Mouse (Mus musculus): Measurements from ENCODE around the gene Arih1.
"Not testable (repeated sequence)": the region's sequence is repeated elsewhere in the genome, so short reads cannot be mapped to it uniquely, and the experiment has no call there.

The Arih1 gene

DNA sequence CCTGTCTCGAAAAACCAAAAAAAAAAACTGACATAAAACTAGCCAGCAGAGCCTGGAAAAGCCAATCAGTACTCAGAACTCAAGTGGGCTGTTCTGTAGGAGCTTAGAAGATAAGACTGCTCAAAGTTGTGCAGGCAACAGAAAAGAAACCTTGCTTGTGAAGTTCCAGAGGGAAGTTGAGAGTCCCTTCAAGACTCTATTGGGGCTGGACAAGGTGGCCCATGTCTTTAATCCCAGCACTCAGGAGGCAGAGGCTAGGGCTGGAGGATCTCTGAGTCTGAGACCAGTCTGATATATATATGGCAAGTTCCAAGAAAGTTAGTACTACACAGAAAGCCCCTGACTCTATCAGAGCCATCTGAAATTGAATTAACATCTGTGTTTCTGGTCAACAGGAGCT lies 28.0 kb downstream of the Arih1 start:
- no peak for DNase-seq

DNA sequence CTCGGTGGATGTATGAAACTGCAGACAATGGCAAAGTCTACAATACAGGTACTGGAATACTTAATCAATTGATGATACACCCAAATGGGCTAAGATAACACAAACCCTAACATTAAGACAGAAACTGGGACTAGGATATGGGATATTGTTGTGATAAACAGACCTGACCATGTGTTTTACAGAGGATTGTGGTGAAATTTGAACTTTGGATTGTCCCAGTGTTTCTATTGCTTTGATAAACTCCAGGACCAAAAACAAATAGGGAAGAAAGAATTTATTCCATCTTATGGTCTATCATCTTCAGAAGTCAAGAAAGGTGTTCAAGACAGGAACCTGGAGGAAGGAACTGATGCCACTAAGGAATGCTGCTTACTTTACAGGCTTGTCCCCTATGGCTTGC lies 28.7 kb downstream of the Arih1 start:
- no peak for DNase-seq

DNA sequence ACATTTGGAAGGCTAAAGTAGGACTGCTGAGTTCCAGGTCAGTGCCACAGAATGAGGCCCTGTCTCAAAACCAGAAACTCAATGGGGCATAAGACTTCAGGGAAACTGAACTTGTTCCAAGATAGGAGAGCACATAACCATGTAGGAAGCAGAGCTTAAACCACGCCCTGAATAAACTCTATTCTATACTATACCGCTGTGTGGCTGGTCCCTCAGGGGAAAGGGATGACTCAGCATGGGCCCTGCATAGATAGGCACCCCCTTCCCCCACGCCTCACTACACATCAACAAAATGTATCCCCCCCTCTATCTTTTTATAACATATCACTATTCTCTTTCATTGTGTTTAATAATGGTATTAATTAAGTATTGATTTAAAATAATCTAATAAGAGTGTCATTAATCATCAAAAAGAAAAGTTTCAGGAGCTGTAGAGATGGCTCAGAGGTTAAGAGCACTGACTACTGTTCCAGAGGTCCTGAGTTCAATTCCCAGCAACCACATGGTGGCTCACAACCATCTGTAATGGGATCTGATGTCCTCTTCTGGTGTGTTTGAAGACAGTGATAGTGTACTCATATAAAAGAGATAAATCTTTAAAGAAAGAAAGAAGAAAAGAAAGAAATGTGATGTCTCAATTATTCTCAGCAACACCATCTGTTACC lies 30.9 kb downstream of the Arih1 start:
- DNase-seq: peak; percentile 4

DNA sequence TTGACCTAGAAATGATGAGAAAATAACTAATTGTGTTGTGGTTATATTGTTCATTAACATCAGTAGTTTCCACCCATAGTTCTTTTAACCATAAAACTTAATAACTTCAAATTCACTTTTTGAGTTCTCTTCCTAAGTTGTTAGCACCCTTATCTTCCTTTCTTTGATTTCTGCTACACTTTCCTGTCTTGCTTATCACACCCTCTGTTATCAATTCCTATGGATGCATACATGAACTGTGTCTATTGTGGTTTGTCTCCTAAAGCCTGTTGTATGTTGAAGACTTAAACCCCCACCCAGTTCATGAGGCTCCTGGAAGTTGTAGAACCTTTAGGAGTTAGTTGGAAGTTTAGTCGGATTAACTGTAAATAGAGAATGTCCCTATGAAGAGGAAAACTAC lies 52.7 kb downstream of the Arih1 start:
- no peak for DNase-seq

DNA sequence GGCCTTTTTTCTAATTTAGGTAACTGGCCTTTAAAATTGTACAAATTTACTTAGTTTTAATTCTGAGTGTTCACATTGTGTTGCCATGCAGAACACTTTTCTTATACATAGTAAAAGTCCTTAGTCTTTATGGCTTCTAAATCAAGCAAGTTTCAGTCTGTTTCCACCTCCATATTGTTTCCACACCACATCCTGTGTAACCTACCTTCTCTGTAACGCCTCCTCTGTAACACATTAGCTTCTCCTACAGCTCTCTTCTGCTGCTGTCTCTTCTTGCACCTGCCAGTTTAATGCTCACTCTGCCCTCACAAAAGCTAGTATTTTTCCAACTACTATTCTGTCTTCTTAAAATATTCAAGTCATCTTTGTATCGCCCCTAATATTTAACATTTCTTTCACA lies 54.8 kb downstream of the Arih1 start:
- DNase-seq: no peak

DNA sequence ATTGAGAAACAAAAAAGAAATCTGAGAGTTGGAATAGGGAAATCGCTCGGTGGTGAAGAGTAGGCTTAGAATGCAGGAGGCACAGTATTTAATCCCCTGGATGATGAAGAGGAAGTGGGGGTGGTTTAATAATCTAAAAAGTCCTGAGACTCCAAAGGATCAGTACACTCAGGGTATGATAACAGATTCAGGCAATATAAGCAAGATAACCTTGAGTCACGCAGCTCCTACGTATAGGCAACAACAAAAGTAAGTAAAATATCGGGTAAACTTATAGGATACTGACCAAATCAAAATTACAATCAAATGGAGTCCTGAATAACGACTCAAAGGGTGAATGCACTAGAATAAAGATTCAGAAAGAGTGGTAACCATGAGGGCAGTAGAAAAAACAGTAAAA lies 65.9 kb downstream of the Arih1 start:
- DNase-seq: no peak

DNA sequence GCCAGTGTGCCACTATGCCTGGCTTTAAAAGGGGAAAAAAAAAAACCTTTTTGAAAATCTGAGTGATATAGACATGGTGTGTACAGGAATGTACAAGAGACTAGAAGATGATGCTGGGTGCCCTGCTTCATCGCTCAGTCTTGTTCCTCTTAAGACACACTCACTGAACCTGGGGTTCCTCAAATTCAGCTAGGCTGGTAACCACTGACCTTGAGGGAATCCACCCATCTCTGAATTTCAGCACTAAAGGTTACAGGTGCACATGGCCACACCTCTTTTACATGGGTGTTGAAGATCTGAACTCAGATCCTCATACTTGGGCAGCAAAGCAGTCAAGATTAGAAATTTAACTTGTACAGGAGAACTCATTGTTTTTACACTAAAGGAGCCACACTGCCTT lies 79.1 kb downstream of the Arih1 start:
- no peak for DNase-seq

DNA sequence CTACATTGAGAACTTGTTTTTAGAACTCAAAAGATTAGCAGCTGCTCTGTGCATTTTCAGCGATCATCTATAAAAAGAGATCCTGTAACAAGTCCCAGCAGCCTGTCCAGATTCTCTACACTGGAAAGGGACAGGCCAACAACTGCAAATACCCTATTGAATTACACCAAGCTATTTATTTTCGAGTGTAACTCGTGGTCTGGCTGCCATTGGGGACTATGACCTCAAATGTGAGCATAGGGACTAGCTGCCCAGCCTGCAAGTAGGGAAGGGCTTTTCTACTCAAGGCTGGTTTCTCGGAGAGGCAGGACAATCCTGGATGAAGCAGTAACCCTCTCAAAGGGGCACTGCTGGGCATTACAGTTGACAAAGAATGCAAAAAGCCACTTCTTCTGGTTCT lies 97.3 kb downstream of the Arih1 start:
- no peak for DNase-seq

DNA sequence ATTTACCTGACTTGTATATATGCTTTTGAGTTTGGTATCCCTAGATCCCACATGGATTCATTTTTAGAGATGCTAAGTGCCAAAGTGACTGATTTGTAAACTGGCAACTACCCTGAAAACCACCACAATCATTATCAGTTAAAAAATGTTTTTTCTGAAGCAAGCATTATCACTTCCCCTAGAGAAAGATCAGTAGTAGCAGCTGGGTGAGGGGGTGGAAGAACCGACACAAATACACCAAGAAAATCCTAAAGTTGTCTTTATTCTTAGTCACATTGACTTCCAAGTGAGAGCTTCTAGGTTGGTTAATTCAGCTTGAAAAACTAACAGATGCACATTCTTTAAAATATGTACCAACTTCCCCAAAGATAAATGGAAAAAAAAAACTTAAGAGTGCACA lies 98.1 kb downstream of the Arih1 start:
- no peak for DNase-seq

DNA sequence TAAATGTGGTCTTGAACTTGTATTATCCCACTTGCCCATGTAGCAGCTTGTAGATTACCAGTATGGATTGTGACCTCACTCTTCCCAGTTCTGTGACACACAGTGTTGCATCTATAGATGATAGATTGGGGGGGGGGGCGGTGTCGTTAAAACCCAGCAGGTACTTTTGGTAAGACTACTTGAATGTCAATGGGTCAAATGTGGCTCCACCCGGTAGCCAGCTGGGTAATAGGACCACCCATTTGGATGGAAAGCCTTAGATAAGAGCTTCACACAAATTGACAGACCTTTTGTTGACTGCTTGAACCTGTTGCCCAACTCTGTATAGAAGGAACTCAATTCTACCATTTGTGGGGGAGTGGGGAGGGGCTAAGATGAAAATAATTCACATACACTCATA lies 99.0 kb downstream of the Arih1 start:
- DNase-seq: no peak

DNA sequence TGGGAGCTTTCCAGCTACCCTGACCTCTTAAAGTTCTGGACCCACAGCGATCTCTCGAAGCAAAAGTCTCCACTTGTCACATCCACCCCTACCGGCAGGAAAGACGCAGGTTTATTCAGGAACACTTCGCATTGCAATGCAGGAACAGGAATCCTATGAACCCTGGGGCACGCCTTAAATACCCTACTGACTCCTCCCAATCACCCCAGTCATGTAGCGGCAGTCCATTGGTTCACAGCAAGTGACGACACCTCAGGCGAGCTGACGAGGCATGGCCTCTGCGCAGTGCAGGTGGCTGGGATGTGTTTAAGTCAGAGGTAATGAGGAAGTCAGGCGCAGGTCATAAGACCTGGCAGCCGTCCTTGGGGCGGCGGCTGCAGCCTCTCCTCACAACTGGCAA lies 110.8 kb downstream of the Arih1 start:
- DNase-seq: no peak

DNA sequence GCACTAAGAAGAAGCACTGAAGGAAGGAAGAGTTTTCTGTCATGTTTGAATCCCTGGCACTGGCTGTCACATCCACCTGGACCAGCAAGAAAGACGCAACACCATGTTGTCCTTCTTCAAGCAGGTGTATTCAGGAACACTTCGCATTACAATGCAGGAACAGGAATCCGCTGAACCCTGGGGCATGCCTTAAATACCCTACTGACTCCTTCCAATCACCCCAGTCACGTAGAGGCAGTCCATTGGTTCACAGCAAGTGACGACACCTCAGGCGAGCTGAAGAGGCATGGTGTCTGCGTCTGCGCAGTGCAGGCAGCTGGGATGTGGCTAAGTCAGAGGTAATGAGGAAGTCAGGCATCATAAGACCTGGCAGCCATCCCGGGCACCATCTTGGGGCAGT lies 116.8 kb downstream of the Arih1 start:
- no peak for DNase-seq

DNA sequence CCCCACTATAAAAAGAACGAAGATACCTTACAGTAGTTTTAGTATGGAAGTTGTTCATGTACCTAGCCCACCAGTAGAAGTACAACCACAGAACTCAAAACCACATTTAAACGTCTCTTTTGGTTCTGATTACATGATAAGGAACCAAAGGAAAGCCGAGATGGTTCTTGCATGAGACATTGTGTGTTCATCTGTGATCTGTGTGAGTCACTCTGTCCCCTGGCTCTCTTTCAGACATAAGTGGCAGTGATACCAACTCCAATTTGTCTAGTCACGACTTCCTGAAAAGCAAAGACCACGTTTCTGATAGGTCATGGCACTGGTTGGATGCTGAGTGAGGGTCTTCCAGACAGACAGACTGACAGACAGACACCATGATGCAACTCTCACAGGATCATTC lies 117.2 kb downstream of the Arih1 start:
- no peak for DNase-seq

DNA sequence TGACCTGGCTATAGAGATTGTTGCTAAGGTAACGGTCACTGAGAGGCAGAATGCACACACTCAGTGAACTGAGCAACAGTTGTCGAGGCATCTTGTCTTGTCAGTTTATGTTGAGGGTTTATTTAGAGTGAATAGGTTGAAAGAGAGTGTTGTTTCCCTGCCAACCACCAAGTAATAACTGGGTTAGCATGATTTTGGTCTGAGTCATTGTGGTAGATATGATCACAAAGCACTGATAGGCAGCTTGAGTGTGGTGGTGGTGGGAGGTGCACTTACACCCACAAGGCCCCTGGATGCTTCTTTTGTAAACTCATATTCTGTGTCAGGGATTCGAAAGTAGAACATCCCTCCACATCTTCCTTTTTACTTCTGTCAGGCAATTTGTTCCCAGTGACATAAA lies 125.9 kb downstream of the Arih1 start:
- not testable (repeated sequence) for DNase-seq

DNA sequence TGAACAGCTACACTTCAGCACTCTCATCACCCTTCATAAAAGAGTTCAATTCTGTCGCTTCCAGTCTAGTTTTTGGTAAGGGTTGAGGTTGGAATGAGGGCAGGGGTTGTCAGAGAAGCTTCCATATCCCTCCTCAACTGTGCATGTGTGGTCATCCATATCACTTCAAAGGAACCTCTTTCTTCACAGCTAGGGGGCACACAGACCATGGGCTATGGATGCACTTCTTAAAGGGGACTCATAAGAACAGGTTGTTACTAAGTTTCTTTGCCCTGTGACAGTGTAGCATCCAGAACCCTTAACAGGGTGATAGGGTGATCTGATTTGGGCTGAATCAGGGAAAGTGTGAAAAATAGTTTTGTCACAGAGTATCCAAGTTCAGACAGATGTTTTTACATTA lies 128.4 kb downstream of the Arih1 start:
- peak; percentile 14 for DNase-seq

DNA sequence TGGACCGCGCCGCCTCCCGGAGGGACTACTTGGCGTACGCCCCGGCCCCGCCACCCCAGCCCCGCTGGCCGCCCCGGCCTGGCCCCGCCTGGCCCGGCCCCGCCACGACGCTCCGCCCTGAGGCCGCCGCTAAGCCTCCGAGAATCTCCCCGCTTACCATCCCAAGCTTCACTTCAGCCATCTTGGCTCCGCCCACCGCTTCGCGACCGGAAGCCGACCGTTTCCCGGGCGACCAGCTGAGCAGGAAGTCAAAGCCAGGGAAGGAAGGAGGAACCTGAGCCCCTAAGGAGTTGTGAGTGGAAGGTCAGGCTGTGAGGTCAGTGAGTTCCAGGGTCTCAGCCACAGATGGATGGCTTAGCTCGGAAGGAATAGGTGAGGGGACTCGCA lies 133.2 kb downstream of the Arih1 start, which contains the start of gene Bbs4:
Gene Bbs4, minus strand, starts transcription at position 256 of the 387 bp plus-strand sequence.
- peak; percentile 95 for DNase-seq

DNA sequence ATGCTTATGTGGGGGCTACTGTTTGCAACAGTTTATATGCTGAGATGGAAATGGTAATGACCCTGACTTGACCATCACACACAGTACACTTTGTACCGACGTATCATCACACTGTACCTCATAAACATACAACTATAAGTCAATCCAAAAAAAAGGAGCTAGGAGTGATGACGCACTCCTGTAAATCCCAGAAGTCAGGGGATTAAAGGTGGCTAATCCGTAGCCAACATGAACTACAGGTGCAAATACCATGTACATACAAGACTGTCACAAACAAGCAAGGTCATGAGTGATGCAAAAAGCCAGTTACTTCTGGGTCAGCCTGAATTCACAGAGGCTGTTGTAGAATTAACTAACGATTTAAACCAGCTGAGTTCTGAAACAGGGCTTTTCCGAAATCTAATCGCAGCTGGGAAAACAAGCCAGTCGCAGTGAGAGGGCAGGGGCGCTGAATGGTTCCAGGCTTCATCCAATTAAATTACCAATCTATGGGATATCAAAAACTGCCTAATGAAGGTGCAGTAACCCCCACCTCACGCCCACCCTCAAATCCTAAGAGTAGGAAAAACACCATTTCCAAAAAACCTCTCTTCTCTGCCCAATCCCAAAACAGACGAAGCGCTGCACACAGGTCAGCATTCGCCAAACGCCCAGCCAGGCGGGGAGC lies 133.7 kb downstream of the Arih1 start:
- peak; percentile 42 for DNase-seq

DNA sequence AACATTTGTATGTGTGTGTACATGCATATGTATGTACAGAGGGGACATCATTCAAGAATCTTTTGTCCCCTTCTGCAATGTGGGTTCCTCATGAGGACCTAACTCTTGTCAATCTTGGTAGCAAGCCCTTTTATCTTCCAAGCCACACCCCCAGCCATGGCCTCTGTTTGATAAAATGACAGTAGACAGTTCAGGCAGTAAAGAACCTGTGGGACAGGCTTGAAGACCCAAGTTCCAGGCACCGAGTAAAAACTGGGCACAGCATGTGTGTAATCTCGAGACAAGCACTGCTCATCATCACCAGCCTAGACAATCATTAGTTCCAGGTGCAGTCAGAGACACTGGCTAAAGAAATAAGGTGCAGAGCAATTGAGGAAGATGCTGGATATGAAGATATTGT lies 140.2 kb downstream of the Arih1 start:
- no peak for DNase-seq

DNA sequence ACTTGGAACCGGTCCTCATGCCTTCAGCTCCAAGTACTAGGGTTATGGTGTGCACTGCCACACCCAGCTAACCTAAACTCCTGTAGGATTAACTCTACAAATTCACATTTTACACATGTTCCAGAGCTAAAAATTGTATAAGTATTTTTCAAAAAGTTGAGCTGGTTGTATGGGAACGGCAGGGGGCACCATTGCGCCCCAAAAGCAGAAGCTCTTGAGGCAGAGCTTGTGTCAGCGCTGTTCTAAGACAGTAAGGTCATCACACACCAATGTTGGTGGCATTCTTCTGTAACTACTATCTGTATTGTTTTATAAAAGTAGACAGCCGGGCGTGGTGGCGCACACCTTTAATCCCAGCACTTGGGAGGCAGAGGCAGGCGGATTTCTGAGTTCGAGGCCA lies 146.4 kb downstream of the Arih1 start:
- DNase-seq: peak; percentile 31

DNA sequence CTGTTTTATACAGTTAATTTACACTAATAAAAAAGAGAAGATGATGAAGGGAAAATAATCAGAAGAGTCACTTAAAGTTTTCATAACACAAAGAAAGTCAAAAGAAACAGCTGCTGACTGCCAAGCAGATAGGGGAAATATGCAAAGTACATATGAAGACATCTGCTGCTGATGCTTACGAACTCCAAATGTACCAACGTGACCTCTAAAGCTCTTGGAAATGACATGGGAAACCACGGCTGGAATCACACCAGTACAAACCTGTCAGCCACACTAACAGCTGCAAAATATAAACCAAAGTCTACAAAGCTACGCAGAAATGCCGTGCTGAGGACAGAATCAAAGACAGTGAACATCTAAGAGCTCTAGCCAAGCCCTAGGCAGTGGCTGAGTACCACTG lies 147.3 kb downstream of the Arih1 start:
- DNase-seq: no peak

DNA sequence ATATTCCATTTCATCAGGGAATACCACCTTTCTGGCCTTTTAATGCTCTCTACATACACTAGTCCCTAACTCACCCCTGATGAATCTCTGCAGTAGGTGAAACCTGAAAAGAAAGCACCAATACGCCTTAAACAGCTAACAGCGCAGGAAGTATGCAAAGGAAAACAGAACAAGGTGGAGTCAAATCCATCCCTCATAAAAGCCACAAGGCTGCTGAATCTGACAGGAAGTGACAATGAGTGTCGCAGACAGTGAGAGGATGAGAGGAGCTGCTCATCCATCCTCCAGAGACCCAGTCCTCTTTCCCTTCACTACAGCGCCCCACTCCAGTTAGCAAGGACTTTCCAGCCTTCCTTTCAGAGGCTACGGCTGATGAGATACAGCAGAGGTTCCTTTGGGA lies 148.0 kb downstream of the Arih1 start:
- DNase-seq: no peak
